Mouse (Mus musculus) forebrain, postnatal 0 days (tissue): ENCODE results near the gene Pdzd7. TPM values are rescaled to one million over a fixed set of nuclear protein-coding genes. Genes with fewer than 3 reads are reported as not detected.
A peak's percentile ranks its signal among the peaks of the same experiment; 100 is the strongest.

ENCODE experiments used
- ATAC-seq: fragments of 200-750 bp; cut with Nextera tagmentation; 2 replicates; pipeline ENCODE4 v1.8.0; 2017; ENCODE audit warnings: mild to moderate bottlenecking, moderate library complexity
- DNase-seq: peaks from one replicate; pipeline ENCODE4 v3.0.0-alpha.2; 2015
- H3K27ac ChIP-seq: fragments of 300-500 bp; sonication (generic); 2 replicates; pipeline ENCODE4 v1.5.1; 2014; ENCODE audit warnings: low read depth, mild to moderate bottlenecking, antibody characterized with exemption, low read length, moderate library complexity, mixed read lengths
- H3K27me3 ChIP-seq: fragments of 300-500 bp; sonication (generic); 2 replicates; pipeline ENCODE4 v1.6.1; 2014; ENCODE audit warnings: mild to moderate bottlenecking, low read length, mixed read lengths; ENCODE audit not compliant: insufficient read depth
- H3K36me3 ChIP-seq: fragments of 300-500 bp; sonication (generic); 2 replicates; pipeline ENCODE4 v1.6.1; 2014; ENCODE audit warnings: mild to moderate bottlenecking, moderate library complexity; ENCODE audit not compliant: insufficient read depth
- H3K4me1 ChIP-seq: fragments of 300-500 bp; sonication (generic); 2 replicates; pipeline ENCODE4 v1.6.1; 2014; ENCODE audit warnings: antibody characterized with exemption; ENCODE audit not compliant: insufficient read depth
- H3K4me2 ChIP-seq: fragments of 300-500 bp; sonication (generic); 2 replicates; pipeline ENCODE4 v1.6.1; 2014; ENCODE audit warnings: low read depth, mild to moderate bottlenecking, moderate library complexity
- H3K4me3 ChIP-seq: fragments of 300-500 bp; sonication (generic); 2 replicates; pipeline ENCODE4 v1.5.1; 2014; ENCODE audit warnings: low read depth, low read length, mixed read lengths
- H3K9ac ChIP-seq: fragments of 300-500 bp; sonication (generic); 2 replicates; pipeline ENCODE4 v1.6.1; 2014; ENCODE audit warnings: mild to moderate bottlenecking
- H3K9me3 ChIP-seq: fragments of 300-500 bp; sonication (generic); 2 replicates; pipeline ENCODE4 v1.6.1; 2016; ENCODE audit warnings: low read length
- CTCF ChIP-seq: sonication (generic); IDR thresholded peaks from 2 replicates; pipeline ENCODE4 v1.5.1; 2016; ENCODE audit warnings: antibody characterized with exemption, control low read depth, low read depth
- WGBS: fragments of 180-500 bp; shearing (Covaris S2); extraction: QIAGEN DNeasy Blood & Tissue Kit; methylation state at CpG from one replicate; pipeline ENCODE4 v1.1.7; 2014; 5-methylcytosine and 5-hydroxymethylcytosine counted together
- polyA plus RNA-seq: library from polyadenylated mRNA; unstranded; fragments of >200 nt; fragmentation: Nextera tagmentation; extraction: Ambion mirVana; gene quantifications from 2 replicates; pipeline ENCODE4 v1.2.1, GENCODE M21; 2015
- total RNA-seq: library from RNA; depleted of rRNA; stranded (reverse); fragments of >200 nt; gene quantifications from 2 replicates; pipeline ENCODE4 v1.2.3, GENCODE M21; 2014

The Pdzd7 gene
- total and polyA plus RNA-seq, 2 experiments from 2014 or later: 1.9 to 6.4 TPM

DNA sequence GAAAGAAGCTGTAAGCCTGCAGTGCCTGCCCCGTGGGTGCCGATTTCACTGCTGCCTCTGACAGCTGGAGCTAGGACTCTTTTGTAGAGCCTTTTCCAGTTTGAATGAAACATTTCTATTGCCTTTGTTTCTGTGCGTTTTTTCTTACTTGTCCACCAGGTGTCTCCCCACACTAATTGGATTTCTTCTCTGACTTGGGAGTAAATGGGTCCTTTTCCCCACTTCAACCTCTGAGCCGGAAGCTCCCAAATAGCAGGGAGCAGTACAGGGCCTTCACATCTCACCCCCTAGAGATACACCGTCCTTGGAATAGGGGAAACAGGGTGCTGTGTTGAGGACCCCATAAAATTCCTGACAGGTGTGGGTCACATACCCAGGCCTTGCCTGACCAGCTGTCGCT is 32.9 kb downstream of the Pdzd7 start:
- ATAC-seq: no peak; the same call in 1 of the 2 replicates
- H3K27ac ChIP-seq: 0 out of 2 replicates have a peak overlapping the region, but pooled peaks have one; percentile 29

GRCm38 (mm10) chr19:45012219-45012618 is 33.3 kb downstream of the Pdzd7 start:
- ATAC-seq (no peak), DNase-seq (no peak)
- no peak for TF ChIP-seq CTCF
- Histone ChIP-seq H3K4me3 (no peak overlapping the region), H3K4me1 (peaks cover 26% of the 10 kb centered on the region), H3K4me2 (no peak overlapping the region), H3K36me3 (peaks cover 24% of the 10 kb centered on the region), H3K9ac (peak overlapping the region; percentile 31; the same call in 1 of the 2 replicates), H3K9me3 (no peaks in the 10 kb centered on the region), H3K27ac (0 out of 2 replicates have a peak overlapping the region, but pooled peaks have one; percentile 29), H3K27me3 (peaks cover 4% of the 10 kb centered on the region; the same call in 1 of the 2 replicates)
- 79% methylated on average over 8 of the region's 8 CpGs for WGBS

More for the DNA sequence above, 32.9 kb downstream of the Pdzd7 start:
- H3K27me3 ChIP-seq: peaks cover 4% of the 10 kb centered on the region; the same call in 1 of the 2 replicates
- no peaks in the 10 kb centered on the region for H3K9me3 ChIP-seq
- peak; percentile 65 for DNase-seq
- peak; percentile 70 for TF ChIP-seq CTCF
- H3K36me3 ChIP-seq: peaks cover 24% of the 10 kb centered on the region
- H3K4me1 ChIP-seq: peaks cover 22% of the 10 kb centered on the region
- 30% methylated on average over 6 of the region's 6 CpGs for WGBS
- peak overlapping the region; percentile 31; the same call in 1 of the 2 replicates for H3K9ac ChIP-seq
- no peak overlapping the region for H3K4me2 ChIP-seq
- no peak overlapping the region for H3K4me3 ChIP-seq

- no peak for DNase-seq
- WGBS: 90% methylated on average over 4 of the region's 4 CpGs
- ATAC-seq: no peak
- Histone ChIP-seq H3K4me1 (peaks cover 17% of the 10 kb centered on the region), H3K9me3 (no peaks in the 10 kb centered on the region), H3K9ac (no peak overlapping the region), H3K4me3 (no peak overlapping the region), H3K27ac (no peak overlapping the region), H3K36me3 (peaks cover 24% of the 10 kb centered on the region), H3K4me2 (no peak overlapping the region), H3K27me3 (peaks cover 4% of the 10 kb centered on the region; the same call in 1 of the 2 replicates)
- no peak for TF ChIP-seq CTCF
Observed at GRCm38 (mm10) chr19:45010646-45011045, 34.9 kb downstream of the Pdzd7 start.

DNA sequence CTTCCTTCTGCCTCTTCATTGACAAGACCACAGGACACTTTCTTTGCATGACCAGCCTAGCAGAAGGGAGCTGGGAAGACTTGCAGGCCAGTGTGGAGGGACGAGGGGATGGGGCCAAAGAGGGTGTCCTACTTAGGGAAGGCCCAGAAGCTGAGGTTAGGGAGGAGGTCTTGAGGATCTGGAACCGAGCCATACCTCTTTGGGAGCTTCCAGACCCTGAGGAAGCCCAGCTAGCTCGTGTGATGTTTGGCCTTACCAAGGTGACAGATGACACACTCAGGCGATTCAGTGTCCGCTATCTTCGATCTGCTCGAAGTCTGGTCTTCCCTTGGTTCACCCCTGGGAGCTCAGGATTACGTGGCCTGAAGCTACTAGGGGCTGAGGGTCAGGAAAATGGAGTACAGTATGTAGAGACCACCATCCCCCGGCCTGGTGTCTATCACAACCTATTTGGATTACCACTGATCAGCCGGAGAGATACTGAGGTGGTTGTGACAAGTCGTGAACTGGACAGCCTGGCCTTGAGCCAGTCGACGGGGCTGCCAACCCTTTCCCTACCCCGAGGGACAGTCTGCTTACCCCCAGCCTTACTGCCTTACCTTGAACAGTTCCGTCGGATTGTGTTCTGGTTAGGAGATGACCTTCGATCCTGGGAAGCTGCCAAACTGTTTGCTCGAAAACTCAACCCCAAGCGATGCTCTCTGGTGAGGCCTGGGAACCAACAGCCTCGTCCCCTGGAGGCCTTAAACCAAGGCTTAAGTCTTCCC is 37.9 kb downstream of the Pdzd7 start:
- ATAC-seq (no peak), DNase-seq (no peak)
- Histone ChIP-seq H3K4me2 (peak overlapping the region; percentile 92), H3K4me1 (peaks cover 16% of the 10 kb centered on the region), H3K36me3 (peaks cover 37% of the 10 kb centered on the region), H3K27me3 (no peaks in the 10 kb centered on the region), H3K4me3 (peak overlapping the region; percentile 94), H3K9ac (0 out of 2 replicates have a peak overlapping the region, but pooled peaks have one; percentile 80), H3K27ac (no peak overlapping the region), H3K9me3 (no peaks in the 10 kb centered on the region)
- TF ChIP-seq CTCF: no peak
- 93% methylated on average over 20 of the region's 20 CpGs for WGBS

- DNase-seq: no peak
- 36% methylated on average over 17 of the region's 17 CpGs for WGBS
Observed at GRCm38 (mm10) chr19:45007021-45007420, 38.5 kb downstream of the Pdzd7 start.

DNA sequence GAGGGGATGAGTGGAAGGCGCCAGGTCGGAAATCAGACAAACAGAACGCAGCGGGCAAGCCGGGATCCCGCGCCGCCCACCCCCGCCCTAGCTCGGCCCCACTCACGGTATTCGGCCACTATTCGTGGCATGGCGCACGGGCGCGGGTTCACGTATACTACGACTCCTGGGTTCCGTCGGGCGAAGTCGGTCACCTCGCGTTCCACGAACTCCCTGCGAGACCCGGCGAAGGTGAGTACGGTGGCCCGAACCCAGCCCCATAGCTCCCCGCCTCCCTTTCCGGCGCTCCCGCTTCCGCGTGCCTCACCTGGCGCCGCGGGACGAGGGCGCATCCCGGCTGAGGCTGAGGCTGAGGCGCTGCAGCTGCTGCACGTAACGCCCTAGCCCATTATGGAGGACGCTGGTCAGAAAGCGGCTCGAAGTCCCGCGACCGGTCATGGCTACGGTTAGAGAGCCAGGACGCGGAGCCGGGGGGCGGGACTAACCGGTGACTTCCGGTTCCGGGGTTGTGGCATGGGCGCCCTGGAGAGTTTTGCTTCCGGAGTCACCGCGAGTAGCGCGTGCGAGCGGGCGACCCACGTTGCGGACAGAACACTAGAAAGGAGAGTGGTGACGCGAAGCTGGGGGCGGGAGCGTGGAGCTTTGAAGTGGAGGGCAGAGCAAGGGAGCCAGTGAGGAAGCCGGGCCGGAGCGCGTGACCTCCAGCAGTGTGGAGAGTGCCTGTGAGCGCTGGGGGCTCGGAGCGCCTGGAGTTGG is 39.4 kb downstream of the Pdzd7 start, which contains the start of gene Mrpl43:
Mrpl43 (minus strand) TSS at position 486 of the 756 bp plus-strand sequence.
- peak within 1 kb of the TSS; percentile 92 for H3K4me2 ChIP-seq
- H3K27ac ChIP-seq: peak within 1 kb of the TSS; percentile 71
- DNase-seq (peak; percentile 93), ATAC-seq (peak; percentile 96)
- TF ChIP-seq CTCF: no peak
- WGBS: 2% methylated on average over 82 of the region's 82 CpGs
- no peaks in the 10 kb centered on the region for H3K27me3 ChIP-seq
- peak within 1 kb of the TSS; percentile 80 for H3K9ac ChIP-seq
- peak within 1 kb of the TSS; percentile 94 for H3K4me3 ChIP-seq
- H3K4me1 ChIP-seq: peaks cover 16% of the 10 kb centered on the region
- H3K9me3 ChIP-seq: no peaks in the 10 kb centered on the region
- peaks cover 41% of the 10 kb centered on the region for H3K36me3 ChIP-seq

More at GRCm38 (mm10) chr19:45007021-45007420, 38.5 kb downstream of the Pdzd7 start:
- H3K27me3 ChIP-seq: no peaks in the 10 kb centered on the region
- no peak for ATAC-seq
- H3K36me3 ChIP-seq: peaks cover 39% of the 10 kb centered on the region
- peak overlapping the region; percentile 80; the same call in 1 of the 2 replicates for H3K9ac ChIP-seq
- H3K9me3 ChIP-seq: no peaks in the 10 kb centered on the region
- TF ChIP-seq CTCF: no peak
- H3K4me2 ChIP-seq: peak overlapping the region; percentile 92
- peak overlapping the region; percentile 94 for H3K4me3 ChIP-seq
- peak overlapping the region; percentile 71 for H3K27ac ChIP-seq
- H3K4me1 ChIP-seq: peaks cover 16% of the 10 kb centered on the region
